Mouse (Mus musculus): ENCODE data around the gene Cog3.
"Not testable (repeated sequence)": the region's sequence is repeated elsewhere in the genome, so short reads cannot be mapped to it uniquely, and the experiment has no call there.

The Cog3 gene

GRCm38 (mm10) chr14:75753991-75754817, at the start of gene Cog3:
TSS of gene Cog3 (minus strand) at chr14:75754517.
- peak; percentile 96 for DNase-seq

- DNase-seq = no peak
Observed at GRCm38 (mm10) chr14:75797769-75798386, 43.6 kb upstream of the Cog3 start.

GRCm38 (mm10) chr14:75795918-75796317, 41.6 kb upstream of the Cog3 start:
- no peak for DNase-seq

- DNase-seq = no peak
Observed at GRCm38 (mm10) chr14:75794726-75795125, 40.4 kb upstream of the Cog3 start.

GRCm38 (mm10) chr14:75794324-75794723, 40.0 kb upstream of the Cog3 start:
- no peak for DNase-seq

GRCm38 (mm10) chr14:75793110-75793509, 38.8 kb upstream of the Cog3 start:
- DNase-seq = no peak

GRCm38 (mm10) chr14:75791372-75791771, 37.1 kb upstream of the Cog3 start:
- no peak for DNase-seq

- DNase-seq = peak; percentile 22
Observed at GRCm38 (mm10) chr14:75790411-75790996, 36.2 kb upstream of the Cog3 start.

GRCm38 (mm10) chr14:75789291-75789690, 35.0 kb upstream of the Cog3 start:
- no peak for DNase-seq

GRCm38 (mm10) chr14:75787794-75788175, 33.5 kb upstream of the Cog3 start:
- no peak for DNase-seq

- peak; percentile 97 for DNase-seq
Observed at GRCm38 (mm10) chr14:75786868-75787793, 32.8 kb upstream of the Cog3 start, which contains the start of gene Slc25a30. TSS of gene Slc25a30 (minus strand) at chr14:75787037.

- peak; percentile 53 for DNase-seq
Observed at GRCm38 (mm10) chr14:75786424-75786867, 32.1 kb upstream of the Cog3 start.

- no peak for DNase-seq
Observed at GRCm38 (mm10) chr14:75779913-75780312, 25.6 kb upstream of the Cog3 start.

GRCm38 (mm10) chr14:75776637-75777036, 22.3 kb upstream of the Cog3 start:
- DNase-seq = no peak

GRCm38 (mm10) chr14:75773431-75773830, 19.1 kb upstream of the Cog3 start:
- no peak for DNase-seq

- not testable (repeated sequence) for DNase-seq
Observed at GRCm38 (mm10) chr14:75772407-75772806, 18.1 kb upstream of the Cog3 start.

- no peak for DNase-seq
Observed at GRCm38 (mm10) chr14:75771101-75771501, 16.8 kb upstream of the Cog3 start.

GRCm38 (mm10) chr14:75769334-75769733, 15.0 kb upstream of the Cog3 start:
- no peak for DNase-seq

- no peak for DNase-seq
Observed at GRCm38 (mm10) chr14:75768275-75768608, 13.9 kb upstream of the Cog3 start.

GRCm38 (mm10) chr14:75767492-75768274, 13.4 kb upstream of the Cog3 start:
- peak; percentile 76 for DNase-seq

- DNase-seq = no peak
Observed at GRCm38 (mm10) chr14:75761028-75761805, 6.9 kb upstream of the Cog3 start.

All from layer of hippocampus, adult 9-11 months (tissue).